Mouse (Mus musculus): ENCODE results near the gene Itpr3. TPM values are rescaled to one million over a fixed set of nuclear protein-coding genes. Genes with fewer than 3 reads are reported as not detected.

Gene Itpr3
- polyA plus RNA-seq, 1 experiment from 2014 or later, result 1.5 TPM

DNA sequence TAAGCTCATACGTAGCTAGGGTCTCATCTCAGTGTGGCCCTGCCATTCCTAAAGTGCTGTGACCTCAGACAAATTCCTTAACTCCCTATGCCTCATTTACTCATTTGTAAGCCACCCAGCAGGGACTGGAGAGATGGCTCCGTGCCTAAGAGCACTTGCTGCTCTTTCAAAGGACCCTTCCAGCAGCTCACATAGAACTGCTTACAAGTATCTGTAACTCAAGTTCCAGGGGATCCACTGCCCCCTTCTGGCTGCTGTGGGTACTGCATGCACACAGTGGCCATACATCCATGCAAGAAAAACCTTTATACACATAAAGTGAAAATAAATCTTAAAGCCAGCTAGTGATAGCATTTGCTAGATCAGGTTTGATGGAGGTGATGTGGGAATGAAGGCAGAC, 28.6 kb downstream of the Itpr3 start:
- Histone ChIP-seq H3K4me3 (ENCODE audit: low read depth, low read length) (no peak overlapping the region), H3K4me2 (ENCODE audit: low read depth, low read length) (no peak overlapping the region), H3K27me3 (ENCODE audit: control insufficient read depth, insufficient read depth, low read length) (no peaks in the 10 kb centered on the region), H3K9me3 (replicated peaks; ENCODE audit: control insufficient read depth, low read length) (no peaks in the 10 kb centered on the region), H3K4me1 (ENCODE audit: control insufficient read depth, insufficient read depth, low read length) (no peaks in the 10 kb centered on the region), H3K36me3 (replicated peaks; ENCODE audit: control insufficient read depth, insufficient read depth, low read depth, low read length) (no peaks in the 10 kb centered on the region; the same call in 1 of the 2 replicates), H3K27ac (replicated peaks; ENCODE audit: low read depth, low read length) (no peak overlapping the region), H3K9ac (replicated peaks; ENCODE audit: low read length) (no peak overlapping the region)
- DNase-seq (ENCODE audit: low spot score), result peak; percentile 63
- no peak for ATAC-seq (replicated peaks; ENCODE audit: insufficient number of reproducible peaks, low FRiP score, low TSS enrichment, low read depth)
- 61% methylated on average over 2 of the region's 2 CpGs for WGBS

DNA sequence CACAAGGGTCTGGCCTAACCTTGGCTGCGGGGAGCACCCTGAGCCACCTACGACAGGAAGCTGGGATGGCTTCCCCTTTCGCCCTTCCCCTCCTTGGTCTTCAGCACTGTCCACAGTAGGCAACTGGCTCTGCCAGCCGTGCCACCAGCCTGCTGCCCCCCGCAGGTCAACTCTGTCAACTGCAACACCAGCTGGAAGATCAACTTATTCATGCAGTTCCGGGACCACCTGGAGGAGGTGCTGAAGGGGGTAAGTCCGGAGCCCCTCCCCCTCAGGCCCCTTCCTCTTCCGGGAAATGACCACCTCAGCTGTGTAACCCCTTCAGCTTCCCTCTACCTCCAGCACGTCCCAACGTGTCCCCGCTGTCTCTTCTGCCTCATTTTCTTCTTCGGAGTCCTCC, 30.3 kb downstream of the Itpr3 start:
- DNase-seq (ENCODE audit: low spot score), result peak; percentile 56
- Histone ChIP-seq H3K4me3 (ENCODE audit: low read depth, low read length) (no peak overlapping the region), H3K4me1 (ENCODE audit: control insufficient read depth, insufficient read depth, low read length) (no peaks in the 10 kb centered on the region), H3K9ac (replicated peaks; ENCODE audit: low read length) (0 out of 2 replicates have a peak overlapping the region, but pooled peaks have one; percentile 18), H3K27ac (replicated peaks; ENCODE audit: low read depth, low read length) (no peak overlapping the region), H3K9me3 (replicated peaks; ENCODE audit: control insufficient read depth, low read length) (no peaks in the 10 kb centered on the region), H3K27me3 (ENCODE audit: control insufficient read depth, insufficient read depth, low read length) (no peaks in the 10 kb centered on the region), H3K36me3 (replicated peaks; ENCODE audit: control insufficient read depth, insufficient read depth, low read depth, low read length) (no peaks in the 10 kb centered on the region; the same call in 1 of the 2 replicates), H3K4me2 (ENCODE audit: low read depth, low read length) (no peak overlapping the region)
- WGBS, result 34% methylated on average over 12 of the region's 12 CpGs
- no peak for ATAC-seq (replicated peaks; ENCODE audit: insufficient number of reproducible peaks, low FRiP score, low TSS enrichment, low read depth)

DNA sequence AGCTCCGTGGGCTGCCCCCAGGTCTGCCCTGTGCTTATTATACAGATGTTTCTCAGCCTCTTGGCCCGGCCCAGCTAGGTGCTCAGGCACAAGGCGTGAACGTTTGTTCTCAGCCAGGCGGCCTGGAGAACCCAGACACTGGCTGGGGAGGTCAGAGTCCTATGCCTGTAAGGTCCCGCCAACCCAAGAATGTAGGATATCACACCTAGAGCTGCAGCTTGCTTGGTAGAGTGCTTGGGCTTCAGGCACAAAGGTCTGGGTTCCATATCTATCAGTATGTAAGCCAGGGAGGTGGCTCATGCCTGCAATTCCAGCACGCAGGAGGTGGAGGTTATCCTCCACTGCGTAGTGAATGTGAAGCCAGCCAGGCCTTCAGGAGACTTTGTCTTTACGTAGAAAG, 33.0 kb downstream of the Itpr3 start:
- no peaks in the 10 kb centered on the region; the same call in 1 of the 2 replicates for H3K36me3 ChIP-seq (replicated peaks; ENCODE audit: control insufficient read depth, insufficient read depth, low read depth, low read length)
- H3K9me3 ChIP-seq (replicated peaks; ENCODE audit: control insufficient read depth, low read length), result no peaks in the 10 kb centered on the region
- no peak overlapping the region for H3K4me3 ChIP-seq (ENCODE audit: low read depth, low read length)
- 83% methylated on average over 9 of the region's 9 CpGs for WGBS
- H3K27ac ChIP-seq (replicated peaks; ENCODE audit: low read depth, low read length), result no peak overlapping the region
- no peak overlapping the region for H3K4me2 ChIP-seq (ENCODE audit: low read depth, low read length)
- H3K9ac ChIP-seq (replicated peaks; ENCODE audit: low read length), result no peak overlapping the region
- no peaks in the 10 kb centered on the region for H3K27me3 ChIP-seq (ENCODE audit: control insufficient read depth, insufficient read depth, low read length)
- no peak for ATAC-seq (replicated peaks; ENCODE audit: insufficient number of reproducible peaks, low FRiP score, low TSS enrichment, low read depth)
- H3K4me1 ChIP-seq (ENCODE audit: control insufficient read depth, insufficient read depth, low read length), result no peaks in the 10 kb centered on the region
- no peak for DNase-seq (ENCODE audit: low spot score)

DNA sequence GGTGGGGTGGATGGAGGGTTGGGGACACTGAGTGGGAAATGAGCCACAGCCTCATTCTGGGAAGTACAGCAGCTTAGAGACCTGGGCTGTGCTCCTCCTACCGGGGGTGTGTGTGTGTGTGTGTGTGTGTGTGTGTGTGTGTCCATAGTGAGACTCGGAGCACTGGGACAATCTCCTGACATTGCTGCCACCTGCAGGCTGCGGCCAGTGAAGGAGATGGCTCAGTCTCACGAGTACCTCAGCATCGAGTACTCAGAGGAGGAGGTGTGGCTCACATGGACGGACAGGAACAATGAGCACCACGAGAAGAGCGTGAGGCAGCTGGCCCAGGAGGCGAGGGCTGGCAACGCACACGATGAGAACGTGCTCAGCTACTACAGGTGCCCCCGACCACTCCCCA, 38.6 kb downstream of the Itpr3 start:
- Histone ChIP-seq H3K9me3 (replicated peaks; ENCODE audit: control insufficient read depth, low read length) (no peaks in the 10 kb centered on the region), H3K36me3 (replicated peaks; ENCODE audit: control insufficient read depth, insufficient read depth, low read depth, low read length) (no peaks in the 10 kb centered on the region), H3K27ac (replicated peaks; ENCODE audit: low read depth, low read length) (no peak overlapping the region), H3K4me2 (ENCODE audit: low read depth, low read length) (no peak overlapping the region), H3K9ac (replicated peaks; ENCODE audit: low read length) (no peak overlapping the region), H3K4me3 (ENCODE audit: low read depth, low read length) (no peak overlapping the region), H3K27me3 (ENCODE audit: control insufficient read depth, insufficient read depth, low read length) (no peaks in the 10 kb centered on the region), H3K4me1 (ENCODE audit: control insufficient read depth, insufficient read depth, low read length) (no peaks in the 10 kb centered on the region)
- 42% methylated on average over 13 of the region's 13 CpGs for WGBS
- DNase-seq (ENCODE audit: low spot score) (peak; percentile 52), ATAC-seq (replicated peaks; ENCODE audit: insufficient number of reproducible peaks, low FRiP score, low TSS enrichment, low read depth) (no peak)

DNA sequence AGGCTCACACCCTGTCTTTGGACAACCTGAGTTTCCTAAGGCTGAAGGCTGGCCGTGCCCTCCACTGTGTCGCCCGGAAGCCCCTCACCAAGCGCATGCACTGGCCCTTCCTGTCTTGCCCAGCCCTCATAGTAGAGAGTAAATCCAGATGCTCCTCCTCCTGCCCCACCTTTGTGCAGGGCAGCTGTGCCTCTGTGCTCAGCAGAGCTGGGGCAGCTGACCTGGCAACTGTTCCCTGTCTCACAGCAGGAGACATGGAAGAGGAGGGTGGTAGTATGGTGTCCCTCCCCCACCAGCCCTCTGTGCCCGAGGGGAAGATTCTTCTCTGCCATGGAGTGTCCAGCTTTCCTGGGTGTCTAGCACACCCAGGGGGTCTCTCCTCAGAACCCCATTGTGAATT, 44.6 kb downstream of the Itpr3 start:
- no peak for DNase-seq (ENCODE audit: low spot score)
- 87% methylated on average over 5 of the region's 5 CpGs for WGBS
- Histone ChIP-seq H3K27me3 (ENCODE audit: control insufficient read depth, insufficient read depth, low read length) (no peaks in the 10 kb centered on the region), H3K4me1 (ENCODE audit: control insufficient read depth, insufficient read depth, low read length) (no peaks in the 10 kb centered on the region), H3K4me3 (ENCODE audit: low read depth, low read length) (no peak overlapping the region), H3K4me2 (ENCODE audit: low read depth, low read length) (no peak overlapping the region), H3K9ac (replicated peaks; ENCODE audit: low read length) (no peak overlapping the region), H3K9me3 (replicated peaks; ENCODE audit: control insufficient read depth, low read length) (no peaks in the 10 kb centered on the region), H3K36me3 (replicated peaks; ENCODE audit: control insufficient read depth, insufficient read depth, low read depth, low read length) (no peaks in the 10 kb centered on the region), H3K27ac (replicated peaks; ENCODE audit: low read depth, low read length) (no peak overlapping the region)
- ATAC-seq (replicated peaks; ENCODE audit: insufficient number of reproducible peaks, low FRiP score, low TSS enrichment, low read depth), result no peak

DNA sequence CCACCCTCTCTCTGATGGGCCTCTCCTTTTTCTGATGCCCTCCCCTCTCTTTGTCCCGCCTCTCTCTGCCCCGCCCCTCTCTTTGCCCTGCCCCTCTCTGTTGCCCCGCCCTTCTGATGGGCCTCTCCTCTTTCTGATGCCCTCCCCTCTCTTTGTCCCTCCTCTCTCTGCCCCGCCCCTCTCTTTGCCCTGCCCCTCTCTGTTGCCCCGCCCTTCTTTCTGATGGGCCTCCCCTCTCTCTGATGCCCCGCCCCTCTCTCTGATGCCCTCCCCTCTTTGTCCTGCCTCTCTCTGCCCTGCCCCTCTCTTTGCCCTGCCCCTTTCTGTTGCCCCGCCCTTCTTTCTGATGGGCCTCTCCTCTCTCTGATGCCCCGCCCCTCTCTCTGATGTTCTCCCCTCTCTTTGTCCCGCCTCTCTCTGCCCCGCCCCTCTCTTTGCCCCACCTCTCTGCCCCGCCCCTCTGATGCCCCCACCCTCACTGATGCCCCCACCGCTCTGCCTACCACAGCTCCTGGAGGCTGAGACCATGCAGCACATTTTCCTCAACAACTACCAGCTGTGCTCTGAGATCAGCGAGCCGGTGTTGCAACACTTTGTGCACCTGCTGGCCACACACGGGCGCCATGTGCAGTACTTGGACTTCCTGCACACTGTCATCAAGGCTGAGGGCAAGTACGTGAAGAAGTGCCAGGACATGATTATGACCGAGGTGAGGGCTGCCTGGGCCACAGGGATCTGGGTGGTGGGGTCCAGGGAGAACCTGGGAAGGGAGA, 48.8 kb downstream of the Itpr3 start:
- DNase-seq (ENCODE audit: low spot score) (no peak), ATAC-seq (replicated peaks; ENCODE audit: insufficient number of reproducible peaks, low FRiP score, low TSS enrichment, low read depth) (no peak)
- no peaks in the 10 kb centered on the region for H3K27me3 ChIP-seq (ENCODE audit: control insufficient read depth, insufficient read depth, low read length)
- no peak overlapping the region for H3K9ac ChIP-seq (replicated peaks; ENCODE audit: low read length)
- H3K36me3 ChIP-seq (replicated peaks; ENCODE audit: control insufficient read depth, insufficient read depth, low read depth, low read length), result no peaks in the 10 kb centered on the region
- H3K4me3 ChIP-seq (ENCODE audit: low read depth, low read length), result no peak overlapping the region
- H3K27ac ChIP-seq (replicated peaks; ENCODE audit: low read depth, low read length), result no peak overlapping the region
- no peak overlapping the region for H3K4me2 ChIP-seq (ENCODE audit: low read depth, low read length)
- WGBS, result 62% methylated on average over 15 of the region's 18 CpGs
- H3K9me3 ChIP-seq (replicated peaks; ENCODE audit: control insufficient read depth, low read length), result no peaks in the 10 kb centered on the region
- H3K4me1 ChIP-seq (ENCODE audit: control insufficient read depth, insufficient read depth, low read length), result no peaks in the 10 kb centered on the region

DNA sequence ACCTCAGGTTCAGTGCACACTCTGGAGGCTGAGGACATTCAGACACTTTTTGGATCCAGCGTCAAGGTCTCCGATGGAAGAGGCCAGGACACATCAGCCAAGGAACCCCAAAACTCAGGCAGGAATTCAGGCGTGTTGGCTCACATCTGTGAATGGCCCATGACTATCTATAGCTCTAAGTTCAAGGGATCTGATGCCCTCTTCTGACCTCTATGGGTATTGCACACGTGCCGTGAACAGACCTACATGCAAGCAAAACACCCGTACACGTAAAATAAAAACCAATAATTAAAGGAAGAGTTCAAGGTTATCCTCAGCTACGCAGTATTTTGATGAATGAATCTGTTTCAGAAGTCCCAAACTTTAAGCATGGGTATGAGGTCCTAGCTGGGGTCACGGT, 49.6 kb downstream of the Itpr3 start:
- no peak overlapping the region for H3K9ac ChIP-seq (replicated peaks; ENCODE audit: low read length)
- WGBS, result 84% methylated on average over 9 of the region's 9 CpGs
- H3K9me3 ChIP-seq (replicated peaks; ENCODE audit: control insufficient read depth, low read length), result no peaks in the 10 kb centered on the region
- ATAC-seq (replicated peaks; ENCODE audit: insufficient number of reproducible peaks, low FRiP score, low TSS enrichment, low read depth) (no peak), DNase-seq (ENCODE audit: low spot score) (peak; percentile 58)
- no peak overlapping the region for H3K4me2 ChIP-seq (ENCODE audit: low read depth, low read length)
- no peak overlapping the region for H3K4me3 ChIP-seq (ENCODE audit: low read depth, low read length)
- no peaks in the 10 kb centered on the region for H3K36me3 ChIP-seq (replicated peaks; ENCODE audit: control insufficient read depth, insufficient read depth, low read depth, low read length)
- no peaks in the 10 kb centered on the region for H3K4me1 ChIP-seq (ENCODE audit: control insufficient read depth, insufficient read depth, low read length)
- H3K27ac ChIP-seq (replicated peaks; ENCODE audit: low read depth, low read length), result no peak overlapping the region
- no peaks in the 10 kb centered on the region for H3K27me3 ChIP-seq (ENCODE audit: control insufficient read depth, insufficient read depth, low read length)

DNA sequence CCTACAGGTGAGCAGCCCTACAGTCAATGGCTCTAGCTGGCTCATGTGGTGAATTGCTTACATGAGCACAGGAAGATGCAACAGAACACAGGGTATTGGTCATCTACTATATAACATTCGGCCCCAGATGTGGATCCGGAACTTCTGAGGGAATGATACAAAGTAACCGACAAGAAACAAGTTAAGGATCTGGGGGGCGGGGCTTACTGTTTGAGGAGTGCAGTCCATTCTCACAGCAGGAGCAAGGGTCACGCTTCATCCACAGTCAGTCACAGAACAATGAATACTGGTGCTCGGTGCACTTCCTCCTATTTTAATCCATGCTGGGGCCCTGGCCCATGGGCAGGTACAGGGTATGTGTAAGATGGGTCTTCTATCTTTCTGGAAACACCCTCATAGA, 50.8 kb downstream of the Itpr3 start:
- no peaks in the 10 kb centered on the region for H3K27me3 ChIP-seq (ENCODE audit: control insufficient read depth, insufficient read depth, low read length)
- ATAC-seq (replicated peaks; ENCODE audit: insufficient number of reproducible peaks, low FRiP score, low TSS enrichment, low read depth), result no peak
- WGBS, result 85% methylated on average over 6 of the region's 6 CpGs
- no peak overlapping the region for H3K9ac ChIP-seq (replicated peaks; ENCODE audit: low read length)
- H3K9me3 ChIP-seq (replicated peaks; ENCODE audit: control insufficient read depth, low read length), result no peaks in the 10 kb centered on the region
- H3K4me2 ChIP-seq (ENCODE audit: low read depth, low read length), result no peak overlapping the region
- no peaks in the 10 kb centered on the region for H3K36me3 ChIP-seq (replicated peaks; ENCODE audit: control insufficient read depth, insufficient read depth, low read depth, low read length)
- no peak for DNase-seq (ENCODE audit: low spot score)
- H3K4me3 ChIP-seq (ENCODE audit: low read depth, low read length), result no peak overlapping the region
- no peaks in the 10 kb centered on the region for H3K4me1 ChIP-seq (ENCODE audit: control insufficient read depth, insufficient read depth, low read length)
- no peak overlapping the region for H3K27ac ChIP-seq (replicated peaks; ENCODE audit: low read depth, low read length)

Data from embryonic facial prominence, embryonic 11.5 days (tissue).